Mouse (Mus musculus) ES-E14 (cell line): ENCODE measurements around the gene Ahdc1. TPM values are rescaled to one million over a fixed set of nuclear protein-coding genes. Genes with fewer than 3 reads are reported as not detected.

Source experiments
- DNase-seq: peaks from one replicate; pipeline ENCODE4 v3.0.0-alpha.2; 2013; ENCODE audit warnings: low read depth, low spot score
- H3K27ac ChIP-seq: 2 replicates; pipeline ENCODE4 v1.5.1; 2012; ENCODE audit warnings: low read depth, mild to moderate bottlenecking, low read length, moderate library complexity, mixed read lengths; ENCODE audit not compliant: poor library complexity, insufficient read depth, severe bottlenecking
- H3K36me3 ChIP-seq: 2 replicates; pipeline ENCODE4 v1.6.1; 2012; ENCODE audit warnings: mild to moderate bottlenecking, low read length, moderate library complexity, mixed read lengths; ENCODE audit not compliant: control insufficient read depth, poor library complexity, insufficient read depth, severe bottlenecking
- H3K4me1 ChIP-seq, 2 experiments: fragments of 150-350 bp in 1 of 2; sonication (generic) in 1 of 2; 2 replicates each; pipeline ENCODE4 v1.6.1; 2012; ENCODE audit warnings: low read length in 2 of 2, mild to moderate bottlenecking in 1 of 2, mixed read lengths in 1 of 2; ENCODE audit not compliant: control insufficient read depth in 2 of 2, insufficient read depth in 2 of 2, poor library complexity in 1 of 2
- H3K4me3 ChIP-seq, 2 experiments: fragments of 150-350 bp in 1 of 2; sonication (generic) in 1 of 2; 2 replicates each; pipeline ENCODE4 v1.5.1; 2012; ENCODE audit warnings: low read length in 2 of 2, low read depth in 1 of 2, mild to moderate bottlenecking in 1 of 2, mixed read lengths in 1 of 2; ENCODE audit not compliant: insufficient read depth in 1 of 2, poor library complexity in 1 of 2, severe bottlenecking in 1 of 2
- H3K9ac ChIP-seq: 2 replicates; pipeline ENCODE4 v1.6.1; 2012; ENCODE audit warnings: low read depth, mild to moderate bottlenecking, low read length, mixed read lengths; ENCODE audit not compliant: poor library complexity, insufficient read depth, severe bottlenecking
- H3K9me3 ChIP-seq: fragments of 150-350 bp; sonication (generic); 2 replicates; pipeline ENCODE4 v1.6.1; 2012; ENCODE audit warnings: low read depth, mild to moderate bottlenecking, low read length; ENCODE audit not compliant: control insufficient read depth, insufficient read depth
- CHD2 ChIP-seq: IDR thresholded peaks from 2 replicates; pipeline ENCODE4 v1.6.1; 2014; ENCODE audit warnings: mild to moderate bottlenecking, low read depth, low read length, inconsistent platforms
- HCFC1 ChIP-seq: IDR thresholded peaks from 2 replicates; pipeline ENCODE4 v1.6.1; 2012; ENCODE audit warnings: low read length, inconsistent platforms, borderline replicate concordance; ENCODE audit not compliant: insufficient read depth
- MAFK ChIP-seq: IDR thresholded peaks from 2 replicates; pipeline ENCODE4 v1.6.1; 2014; ENCODE audit warnings: mild to moderate bottlenecking, low read depth, low read length, inconsistent platforms; ENCODE audit not compliant: insufficient read depth
- ZC3H11A ChIP-seq: IDR thresholded peaks from 2 replicates; pipeline ENCODE4 v1.6.1; 2012; ENCODE audit warnings: low read depth, mild to moderate bottlenecking, inconsistent platforms, low read length, borderline replicate concordance
- ZNF384 ChIP-seq: IDR thresholded peaks from 2 replicates; pipeline ENCODE4 v1.6.1; 2012; ENCODE audit warnings: low read depth, low read length, inconsistent platforms
- in situ Hi-C, 2 experiments: fragments of 600-800 bp; cut with MboI; formaldehyde crosslinking; loops; one replicate each; pipeline ENCODE4 v1.15.1; 2025; ENCODE audit warnings: low sequenced_read_pairs in 2 of 2, inconsistent platforms in 1 of 2; ENCODE audit not compliant: unreplicated experiment in 2 of 2
- total RNA-seq: library from RNA; depleted of rRNA; stranded (reverse); fragments of 300-350 nt; gene quantifications from 2 replicates; pipeline ENCODE4 v1.2.3, GENCODE M21; 2012

Ahdc1 gene
- total RNA-seq, 1 experiment, result 61.8 TPM

DNA sequence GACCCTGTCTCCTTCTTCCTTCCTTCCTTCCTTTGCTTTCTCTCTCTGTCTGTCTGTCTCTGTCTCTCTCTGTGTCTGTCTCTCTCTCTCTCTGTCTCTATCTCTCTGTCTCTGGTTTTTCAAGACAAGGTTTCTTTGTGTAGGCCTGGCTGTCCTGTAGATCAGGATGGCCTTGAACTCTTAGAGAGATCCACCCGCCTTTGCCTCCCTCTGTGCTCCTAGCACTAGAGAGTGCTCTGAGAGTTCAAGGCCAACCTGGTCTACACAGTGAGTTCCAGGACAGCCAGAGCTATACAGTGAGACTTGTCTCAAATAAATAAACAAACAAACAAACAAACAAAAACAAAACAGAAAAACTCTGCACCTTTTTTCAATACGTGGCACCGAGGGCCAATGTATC lies 47.0 kb upstream of the Ahdc1 start:
- Histone ChIP-seq H3K4me1 (peaks cover 15 to 50% of the 10 kb centered on the region in 2 experiments), H3K9ac (no peak overlapping the region), H3K36me3 (no peaks in the 10 kb centered on the region), H3K4me3 (no peak overlapping the region), H3K9me3 (no peaks in the 10 kb centered on the region), H3K27ac (peak overlapping the region; percentile 47; the same call in 1 of the 2 replicates)
- in situ Hi-C loops, result no loop called here
- DNase-seq, result no peak
- TF ChIP-seq MAFK (no peak), ZNF384 (no peak), HCFC1 (no peak), CHD2 (no peak), ZC3H11A (no peak)

DNA sequence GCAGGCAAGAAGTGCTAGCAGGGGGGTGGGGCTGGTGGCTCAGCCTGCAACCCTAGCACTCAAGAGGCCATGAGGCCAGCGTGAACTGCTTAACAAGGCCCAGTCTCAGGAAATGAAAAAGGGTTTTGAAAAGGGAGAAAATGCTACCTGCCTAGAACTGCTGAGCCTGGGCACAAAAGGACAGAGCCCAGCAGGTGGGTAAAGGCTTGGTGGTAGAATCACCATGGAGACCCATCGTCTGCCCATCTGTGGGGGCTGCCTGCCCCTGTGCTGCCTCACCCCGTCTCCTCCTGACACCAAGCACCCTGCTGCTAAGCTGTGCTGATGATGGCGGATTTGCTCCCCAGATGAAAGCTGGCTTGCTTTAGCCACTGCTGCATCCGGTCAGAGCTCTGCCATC lies 46.6 kb upstream of the Ahdc1 start:
- TF ChIP-seq CHD2, result no peak
- H3K9me3 ChIP-seq, result no peaks in the 10 kb centered on the region
- DNase-seq, result no peak
- no peak overlapping the region for H3K4me3 ChIP-seq
- in situ Hi-C loops, result no loop called here
- H3K4me1 ChIP-seq, result peaks cover 15 to 48% of the 10 kb centered on the region in 2 experiments
- H3K27ac ChIP-seq, result peak overlapping the region; percentile 47; the same call in 1 of the 2 replicates
- no peaks in the 10 kb centered on the region for H3K36me3 ChIP-seq
- H3K9ac ChIP-seq, result peak overlapping the region; percentile 30; the same call in 1 of the 2 replicates

DNA sequence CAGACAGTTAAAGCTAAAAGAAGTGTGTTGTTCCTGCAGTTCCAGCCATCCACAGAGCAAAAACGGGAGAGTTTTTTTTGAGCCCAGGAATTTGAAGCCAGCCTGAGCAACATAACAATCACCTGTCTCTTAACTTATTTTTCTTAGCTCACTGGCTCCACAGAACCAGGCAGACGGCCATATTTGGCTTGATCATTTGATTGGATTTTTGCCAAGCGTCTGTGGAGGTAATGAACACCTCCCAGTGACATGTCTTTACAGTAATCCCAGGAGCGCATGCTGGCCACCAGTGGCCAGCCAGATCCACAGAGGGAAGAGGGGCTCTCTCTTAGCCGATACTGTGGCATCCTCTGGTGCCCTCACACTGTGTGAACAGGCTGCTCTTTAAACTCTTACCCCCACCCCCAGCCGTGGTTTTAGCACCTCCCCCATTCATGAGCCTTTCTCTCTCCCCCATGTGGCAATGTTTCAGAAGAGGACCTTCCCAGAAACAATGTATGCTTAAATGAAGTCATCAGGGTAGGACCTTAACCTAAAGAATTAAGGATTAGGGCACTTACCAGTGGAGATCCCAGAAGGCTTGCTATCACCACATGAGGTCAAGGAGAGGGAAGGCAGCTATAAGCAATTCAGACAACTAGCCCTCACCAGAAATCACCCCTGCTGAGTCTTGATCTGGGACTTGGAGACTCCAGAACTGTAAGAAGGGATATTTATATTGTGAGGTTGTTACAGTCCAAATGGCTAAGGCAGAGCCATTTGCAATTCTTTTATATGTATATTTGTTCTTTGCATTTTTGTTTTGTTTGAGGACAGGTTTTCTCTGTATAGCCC lies 42.7 kb upstream of the Ahdc1 start:
- no peak overlapping the region; the same call in 1 of the 2 replicates for H3K9ac ChIP-seq
- H3K36me3 ChIP-seq, result no peaks in the 10 kb centered on the region
- TF ChIP-seq HCFC1 (no peak), ZNF384 (no peak), ZC3H11A (no peak), CHD2 (0 out of 2 replicates have a peak, but pooled peaks have one; percentile 11), MAFK (no peak)
- H3K4me3 ChIP-seq, result no peak overlapping the region
- H3K27ac ChIP-seq, result peak overlapping the region; percentile 87; the same call in 1 of the 2 replicates
- H3K4me1 ChIP-seq, result peaks cover 12 to 51% of the 10 kb centered on the region in 2 experiments
- no peaks in the 10 kb centered on the region for H3K9me3 ChIP-seq
- DNase-seq, result peak; percentile 67
- in situ Hi-C loops, result no loop called here

DNA sequence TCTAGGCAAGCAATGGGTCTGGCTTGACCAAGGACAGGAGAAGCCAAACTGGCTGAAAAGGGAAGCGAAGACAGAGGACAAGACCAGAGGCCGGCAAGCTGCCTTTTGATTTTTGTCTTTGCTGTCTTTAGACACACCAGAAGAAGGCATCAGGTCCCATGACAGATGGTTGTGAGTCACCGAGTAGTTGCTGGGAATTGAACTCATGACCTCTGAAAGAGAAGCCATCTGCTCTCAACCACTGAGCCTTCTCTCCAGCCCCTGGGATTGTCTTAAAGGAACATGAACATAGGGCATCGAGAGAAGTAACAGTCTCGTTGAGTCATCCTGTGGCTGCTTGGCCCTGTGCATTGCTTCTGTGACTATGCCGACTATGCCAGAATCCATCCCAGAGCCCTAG lies 39.5 kb upstream of the Ahdc1 start:
- no peak overlapping the region for H3K4me3 ChIP-seq
- H3K9ac ChIP-seq, result no peak overlapping the region
- in situ Hi-C loops, result no loop called here
- no peak for TF ChIP-seq ZNF384
- TF ChIP-seq HCFC1, result no peak
- no peak for TF ChIP-seq MAFK
- TF ChIP-seq CHD2, result no peak
- TF ChIP-seq ZC3H11A, result no peak
- no peak overlapping the region for H3K27ac ChIP-seq
- H3K36me3 ChIP-seq, result no peaks in the 10 kb centered on the region
- no peaks in the 10 kb centered on the region for H3K9me3 ChIP-seq
- peaks cover 14 to 59% of the 10 kb centered on the region in 2 experiments for H3K4me1 ChIP-seq
- DNase-seq, result no peak
